Mouse (Mus musculus) erythroblast, embryonic 14.5 days (primary cell): ENCODE data around the gene Olfm4.

Experiments
- GATA1 ChIP-seq: IDR thresholded peaks from 2 replicates; pipeline ENCODE4 v1.6.1; 2012; ENCODE audit warnings: low read length, inconsistent platforms, mixed read lengths
- TAL1 ChIP-seq: IDR thresholded peaks from 3 replicates; pipeline ENCODE4 v1.6.1; 2012; ENCODE audit warnings: low read length, inconsistent platforms, mixed read lengths

DNA sequence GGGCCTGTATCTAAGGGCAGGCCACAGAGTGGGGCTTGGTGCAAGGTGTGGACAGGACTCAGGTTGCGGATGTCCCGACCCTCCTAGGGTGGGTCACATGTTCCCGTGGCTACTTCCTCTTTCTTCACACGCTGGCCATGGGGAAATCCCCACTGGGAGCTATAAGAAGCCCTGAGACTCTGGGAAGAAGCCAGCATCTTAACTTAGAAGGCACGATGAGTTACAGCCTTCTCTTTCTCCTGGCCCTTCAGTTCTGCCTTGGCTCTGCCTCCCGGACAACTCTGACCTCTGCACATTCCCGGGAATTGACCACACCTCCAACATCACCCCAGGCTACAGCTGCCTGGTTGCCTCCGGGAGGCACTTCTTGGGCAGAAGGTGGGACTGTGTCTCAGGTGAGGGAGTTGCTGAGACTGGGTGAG lies 16.2 kb downstream of the Olfm4 start:
- TF ChIP-seq TAL1 (no peak), GATA1 (no peak)
